Mouse (Mus musculus) small intestine, adult 10 weeks (tissue): Measurements from ENCODE around the gene Copb1. TPM values are rescaled to one million over a fixed set of nuclear protein-coding genes. Genes with fewer than 3 reads are reported as not detected.

Experiments used
- polyA plus RNA-seq: library from polyadenylated mRNA; stranded (reverse); fragments of 350-450 nt; fragmentation: Illumina TruSeq; extraction: RNeasy Lipid Tissue Mini Kit (QIAGEN cat#74804); gene quantifications from one replicate; pipeline ENCODE4 v1.2.3, GENCODE M21; 2014; ENCODE audit warnings: low replicate concordance

Copb1 gene
- 338 TPM for polyA plus RNA-seq

DNA sequence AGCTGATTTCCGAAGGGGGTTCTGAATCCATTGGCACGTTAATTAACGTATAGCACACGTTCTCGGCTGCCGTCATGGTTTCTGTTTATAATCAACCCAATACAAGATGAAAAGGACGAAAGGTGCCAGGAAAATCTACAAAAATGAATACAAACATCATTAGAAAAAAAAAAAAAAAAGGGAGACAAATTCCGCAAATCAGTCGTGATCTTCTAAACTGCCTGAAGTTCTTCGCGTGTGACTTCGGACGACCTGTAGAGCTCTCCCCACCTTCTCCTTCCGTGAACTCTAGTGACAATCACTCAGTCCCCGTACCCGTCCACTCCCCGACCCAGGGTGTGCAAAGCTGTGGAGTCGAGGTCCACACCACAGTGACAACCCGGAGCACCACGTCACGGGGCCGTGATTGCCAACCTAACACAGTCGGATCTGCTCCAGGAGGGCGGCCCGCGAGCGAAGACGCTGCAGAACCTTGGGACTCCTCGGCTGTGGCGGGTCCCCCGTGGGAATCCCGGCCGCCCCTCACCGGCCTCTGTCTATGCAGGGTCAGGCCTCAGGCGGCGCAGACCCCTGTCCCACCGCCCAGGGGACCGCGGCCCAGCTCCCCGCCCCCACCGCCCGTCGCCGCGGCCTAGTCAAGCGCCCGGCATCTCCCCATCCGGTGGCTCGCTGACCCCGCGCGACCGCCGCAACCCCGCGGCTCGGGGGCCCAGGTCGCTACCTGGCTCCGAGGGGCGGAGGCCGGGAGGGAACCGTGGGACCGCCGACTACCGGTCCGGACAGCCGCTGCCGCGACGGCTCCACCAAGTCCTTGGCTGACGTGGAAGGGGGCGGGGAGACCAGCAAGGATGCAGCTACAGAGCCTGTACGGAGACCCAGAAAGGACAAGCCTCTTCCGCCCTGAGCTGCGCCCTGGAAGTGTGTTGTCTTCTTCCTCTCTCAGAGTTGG, at the start of gene Copb1:
Copb1 (minus strand) TSS at position 827 of the 949 bp plus-strand sequence.

DNA sequence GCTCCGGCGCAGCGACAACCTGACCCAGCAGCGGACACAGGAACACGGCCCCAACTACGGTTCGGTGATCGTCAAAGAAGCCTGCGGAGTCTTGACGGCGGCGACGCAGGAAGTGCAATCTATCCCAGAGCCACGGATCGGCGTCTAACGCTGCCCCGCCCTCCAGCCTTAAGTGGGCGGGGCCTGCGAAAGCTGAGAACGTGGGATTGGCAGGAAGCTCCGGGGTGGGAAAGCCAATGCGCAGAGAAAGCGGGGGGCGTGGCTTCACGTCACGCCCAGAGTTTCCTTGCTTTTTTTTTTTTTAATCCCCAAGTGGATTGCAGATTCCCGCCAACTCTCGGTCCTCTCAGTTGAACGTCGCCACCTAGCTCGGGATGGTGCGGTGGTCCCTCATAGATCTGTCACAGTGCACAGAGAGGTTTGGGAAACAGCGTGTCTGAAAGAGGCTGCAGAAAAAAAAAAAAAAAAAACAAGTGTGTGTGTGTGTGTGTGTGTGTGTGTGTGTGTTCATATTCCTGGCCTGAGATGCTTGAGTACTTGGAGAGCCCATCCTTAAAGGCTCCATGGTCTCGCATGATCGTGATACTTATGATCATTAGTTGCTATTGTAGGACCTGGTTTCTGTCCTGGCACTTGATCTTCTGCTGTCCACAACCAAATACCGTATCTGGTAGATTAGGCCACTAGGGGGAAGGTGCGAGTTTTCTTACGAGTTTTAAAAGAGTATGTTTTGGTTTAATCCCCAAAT, 21.7 kb upstream of the Copb1 start, which contains the start of gene Psma1:
Psma1 (minus strand) TSS at position 114 of the 748 bp plus-strand sequence.

Other genes with a start within 250 kb of the Copb1 start
- gene Rras2, start 136.9 kb downstream of the Copb1 start, polyA plus RNA-seq, result 78.9 TPM
- gene Psma1, start 21.4 kb upstream of the Copb1 start, polyA plus RNA-seq, result 342 TPM
- gene Pde3b, start 160.6 kb upstream of the Copb1 start, polyA plus RNA-seq, result 17.7 TPM